Mouse (Mus musculus) spleen, adult 2 months (tissue): Measurements from ENCODE around the gene Arhgdia.

ENCODE experiments used
- CTCF ChIP-seq: fragments of 200-500 bp; IDR thresholded peaks from 2 replicates; pipeline ENCODE4 v1.5.1; 2011; ENCODE audit warnings: mild to moderate bottlenecking, inconsistent platforms; ENCODE audit not compliant: insufficient read depth, insufficient read length, insufficient replicate concordance; ENCODE audit errors: extremely low read depth
- POLR2A ChIP-seq: fragments of 200-500 bp; IDR thresholded peaks from 2 replicates; pipeline ENCODE4 v1.6.1; 2011; ENCODE audit warnings: low read depth, low read length, inconsistent platforms

DNA sequence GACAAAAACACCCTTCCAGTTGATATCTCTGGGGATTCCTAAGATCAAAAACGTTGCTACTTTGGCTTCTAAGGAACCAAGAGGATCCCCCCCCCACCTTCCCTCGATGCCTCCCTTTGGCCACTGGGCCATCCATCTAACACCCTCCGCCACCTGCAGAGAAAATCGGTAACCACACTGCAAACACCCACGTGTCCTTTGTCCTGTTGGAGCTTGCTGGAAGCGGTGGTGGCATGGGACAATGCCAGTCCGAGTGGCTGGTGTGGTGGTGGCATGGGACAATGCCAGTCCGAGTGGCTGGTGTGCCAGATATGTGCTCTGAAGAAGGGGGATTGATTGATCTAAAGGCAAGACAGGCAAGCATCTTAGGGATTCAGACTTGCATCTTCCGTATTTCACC is 49.8 kb downstream of the Arhgdia start:
- TF ChIP-seq CTCF (no peak), POLR2A (no peak)
